Mouse (Mus musculus) heart, postnatal 0 days (tissue): ENCODE measurements around the gene Nenf.

ENCODE experiments used
- CTCF ChIP-seq: IDR thresholded peaks from 2 replicates; pipeline ENCODE4 v1.5.1; 2016; ENCODE audit warnings: antibody characterized with exemption, control low read depth, low read depth
- EP300 ChIP-seq: IDR thresholded peaks from 2 replicates; pipeline ENCODE4 v1.6.1; 2016; ENCODE audit warnings: antibody characterized with exemption, low read depth

- TF ChIP-seq EP300 = no peak
- no peak for TF ChIP-seq CTCF
Observed at GRCm38 (mm10) chr1:191258521-191258920, 59.5 kb downstream of the Nenf start.
